Mouse (Mus musculus) myocyte (in vitro differentiated cells): ENCODE results near the gene Apaf1.

Source experiments
- CEBPB ChIP-seq: IDR thresholded peaks from 2 replicates; pipeline ENCODE4 v1.6.1; 2011; ENCODE audit warnings: mild to moderate bottlenecking, moderate library complexity; ENCODE audit not compliant: poor library complexity, insufficient read depth, severe bottlenecking
- E2F4 ChIP-seq: IDR thresholded peaks from one replicate; pipeline ENCODE4 v1.6.1; 2011; ENCODE audit warnings: mild to moderate bottlenecking, control low read depth, moderate library complexity; ENCODE audit not compliant: insufficient read depth
- MAX ChIP-seq: IDR thresholded peaks from one replicate; pipeline ENCODE4 v1.6.1; 2011; ENCODE audit warnings: low read depth, mild to moderate bottlenecking, control low read depth
- MYOD1 ChIP-seq, 3 experiments: IDR thresholded peaks; one replicate each; pipeline ENCODE4 v1.6.1; 2011; ENCODE audit warnings: control low read depth in 2 of 3, low read depth in 2 of 3, mild to moderate bottlenecking in 2 of 3, moderate library complexity in 1 of 3; ENCODE audit not compliant: insufficient read length in 2 of 3, control insufficient read depth in 1 of 3
- MYOG ChIP-seq, 3 experiments: IDR thresholded peaks; one replicate each; pipeline ENCODE4 v1.6.1; 2011; ENCODE audit warnings: control low read depth in 2 of 3, low read depth in 2 of 3, mild to moderate bottlenecking in 2 of 3; ENCODE audit not compliant: insufficient read length in 2 of 3, control insufficient read depth in 1 of 3, insufficient read depth in 1 of 3
- POLR2A ChIP-seq: IDR thresholded peaks from one replicate; pipeline ENCODE4 v1.6.1; 2011; ENCODE audit warnings: low read depth, mild to moderate bottlenecking, control low read depth, moderate library complexity; ENCODE audit not compliant: insufficient read length
- POLR2AphosphoS2 ChIP-seq: IDR thresholded peaks from one replicate; pipeline ENCODE4 v1.6.1; 2011; ENCODE audit warnings: low read depth, control low read depth; ENCODE audit not compliant: insufficient read length
- REST ChIP-seq: IDR thresholded peaks from one replicate; pipeline ENCODE4 v1.6.1; 2011; ENCODE audit warnings: mild to moderate bottlenecking, control low read depth, moderate library complexity; ENCODE audit not compliant: insufficient read depth, insufficient read length
- SRF ChIP-seq: IDR thresholded peaks from one replicate; pipeline ENCODE4 v1.6.1; 2011; ENCODE audit warnings: low read depth; ENCODE audit not compliant: control insufficient read depth, insufficient read length
- TCF12 ChIP-seq: IDR thresholded peaks from one replicate; pipeline ENCODE4 v1.6.1; 2011; ENCODE audit warnings: mild to moderate bottlenecking, control low read depth; ENCODE audit not compliant: poor library complexity, insufficient read depth, severe bottlenecking
- TCF3 ChIP-seq: IDR thresholded peaks from one replicate; pipeline ENCODE4 v1.6.1; 2011; ENCODE audit warnings: low read depth, control low read depth; ENCODE audit not compliant: insufficient read length
- USF1 ChIP-seq: IDR thresholded peaks from one replicate; pipeline ENCODE4 v1.6.1; 2011; ENCODE audit warnings: low read depth, mild to moderate bottlenecking, control low read depth, moderate library complexity

DNA sequence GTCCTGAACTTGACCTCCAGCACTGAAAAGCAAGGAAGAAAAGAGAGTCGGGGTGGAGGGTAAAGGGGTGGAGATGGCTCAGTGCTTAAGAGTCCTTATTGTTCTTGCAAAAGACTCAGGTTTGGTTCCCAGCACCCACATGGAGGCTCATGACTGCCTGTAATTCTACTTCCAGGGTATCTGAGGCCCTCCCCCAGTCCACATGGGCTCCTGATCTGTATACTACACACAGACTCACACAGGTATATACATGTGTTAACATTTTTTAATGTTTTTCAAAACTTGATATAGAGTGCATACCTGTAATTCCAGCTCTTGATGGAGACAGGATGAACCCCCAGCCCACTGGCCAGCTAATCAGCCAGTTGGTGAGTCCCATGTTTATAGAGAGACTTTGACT lies 17.5 kb upstream of the Apaf1 start:
- TF ChIP-seq TCF12 = no peak
- TF ChIP-seq POLR2A = no peak
- TF ChIP-seq MYOD1 (IDR thresholded peaks at IDR 0.05; ENCODE audit: control insufficient read depth in 1 of 3, insufficient read length in 2 of 3, low read depth in 2 of 3) = no peak
- no peak for TF ChIP-seq CEBPB
- TF ChIP-seq MAX = no peak
- no peak for TF ChIP-seq E2F4
- TF ChIP-seq MYOG (IDR thresholded peaks at IDR 0.05; ENCODE audit: control insufficient read depth in 1 of 3, insufficient read depth in 1 of 3, insufficient read length in 2 of 3, low read depth in 2 of 3) = no peak
- TF ChIP-seq USF1 = no peak
- TF ChIP-seq POLR2AphosphoS2 = no peak
- no peak for TF ChIP-seq REST
- no peak for TF ChIP-seq SRF
- TF ChIP-seq TCF3 = no peak
